Mouse (Mus musculus) brain, embryonic 14.5 days (tissue): ENCODE measurements around the gene Rab20. TPM values are rescaled to one million over a fixed set of nuclear protein-coding genes. Genes with fewer than 3 reads are reported as not detected.

Source experiments
- DNase-seq: peaks from one replicate; pipeline ENCODE4 v3.0.0-alpha.2; 2011; ENCODE audit warnings: low read depth
- CTCF ChIP-seq: fragments of 200-500 bp; IDR thresholded peaks from 2 replicates; pipeline ENCODE4 v1.5.1; 2012; ENCODE audit warnings: inconsistent platforms, mild to moderate bottlenecking, moderate library complexity, borderline replicate concordance; ENCODE audit not compliant: insufficient read depth, insufficient read length; ENCODE audit errors: extremely low read depth
- POLR2A ChIP-seq: fragments of 200-500 bp; IDR thresholded peaks from 2 replicates; pipeline ENCODE4 v1.6.1; 2012; ENCODE audit warnings: mild to moderate bottlenecking, inconsistent platforms, borderline replicate concordance; ENCODE audit not compliant: poor library complexity, insufficient read depth, insufficient read length, severe bottlenecking; ENCODE audit errors: extremely low read depth
- polyA plus RNA-seq: library from polyadenylated mRNA; depleted of rRNA; stranded (reverse); fragments of >200 nt; gene quantifications from 2 replicates; pipeline ENCODE4 v1.2.3, GENCODE M21; 2012; rRNA removed

The Rab20 gene
- polyA plus RNA-seq, 1 experiment, result 0.85 TPM

- no peak for DNase-seq
- TF ChIP-seq CTCF (no peak), POLR2A (no peak)
Measured at GRCm38 (mm10) chr8:11403813-11404212, 74.7 kb downstream of the Rab20 start.

Other genes with a start within 250 kb of the Rab20 start
- 38.2 and 77.1 TPM in 2 replicates for gene Col4a2, start 165.9 kb downstream of the Rab20 start, polyA plus RNA-seq
- 117 and 191 TPM in 2 replicates for gene Col4a1, start 165.9 kb downstream of the Rab20 start, polyA plus RNA-seq
- 126 and 165 TPM in 2 replicates for gene Naxd, start 18.8 kb upstream of the Rab20 start, polyA plus RNA-seq
- gene Cars2, start 72.1 kb upstream of the Rab20 start, polyA plus RNA-seq, result 44.1 and 54.9 TPM in 2 replicates
- 57.3 and 69.9 TPM in 2 replicates for gene Ing1, start 76.9 kb upstream of the Rab20 start, polyA plus RNA-seq
- gene Ankrd10, start 157.0 kb upstream of the Rab20 start, polyA plus RNA-seq, result 151 and 230 TPM in 2 replicates
- not detected in 2 replicates for gene 1700016D06Rik, start 222.4 kb upstream of the Rab20 start, polyA plus RNA-seq
- 85.1 and 124 TPM in 2 replicates for gene Arhgef7, start 249.0 kb upstream of the Rab20 start, polyA plus RNA-seq